Mouse (Mus musculus) frontal cortex, adult (tissue): ENCODE measurements at regions not wholly inside any gene's neighbourhood (a gene's known extent, or its start where the extent isn't known, plus 50 kb on each side); places are given as distances from the start of the nearest gene placed in this dataset.

Source experiments
- ATAC-seq: cut with Nextera tagmentation; 2 replicates; pipeline ENCODE4 v1.9.2; 2017; ENCODE audit warnings: mild to moderate bottlenecking, moderate library complexity, mixed read lengths; ENCODE audit not compliant: low TSS enrichment

DNA sequence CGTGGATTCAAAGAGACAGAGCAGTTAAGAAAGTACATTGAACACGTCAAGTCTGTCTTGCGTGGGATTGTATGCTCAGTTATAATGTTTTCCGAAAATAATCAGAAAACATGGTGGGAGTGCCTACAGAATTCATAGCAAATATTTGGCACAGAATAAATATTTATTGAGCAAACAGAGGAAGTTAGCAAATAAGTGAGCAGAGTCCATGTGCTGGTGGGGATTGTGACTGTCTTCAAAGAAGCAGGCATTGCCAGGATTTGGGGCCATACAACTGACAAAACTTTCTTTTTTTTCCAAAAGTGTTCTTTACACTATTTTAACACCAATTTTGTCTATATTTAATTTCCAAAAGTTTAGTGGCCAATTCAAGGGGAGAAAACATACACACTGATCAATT is 1729.8 kb downstream of the AI429214 start:
- no peak for ATAC-seq

DNA sequence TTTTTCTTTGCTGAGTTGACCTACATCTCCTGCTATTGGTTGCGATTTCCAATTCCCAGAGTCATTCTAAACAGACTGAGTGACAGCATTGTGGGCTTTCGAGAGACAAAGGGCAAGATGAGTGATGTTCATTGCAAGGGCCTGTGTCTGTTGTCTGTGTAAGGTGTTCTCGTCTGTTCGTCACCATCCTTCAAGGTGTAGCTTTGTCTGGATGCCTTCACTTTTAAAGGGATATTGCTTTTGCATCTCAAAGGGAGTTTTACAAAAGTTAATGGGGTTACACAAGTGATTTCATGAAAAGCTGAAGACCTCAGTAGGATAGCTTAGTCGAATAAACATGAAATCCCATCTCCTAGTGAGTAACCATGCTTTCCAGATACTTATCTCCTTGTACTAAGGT is 1731.9 kb downstream of the AI429214 start:
- no peak for ATAC-seq

DNA sequence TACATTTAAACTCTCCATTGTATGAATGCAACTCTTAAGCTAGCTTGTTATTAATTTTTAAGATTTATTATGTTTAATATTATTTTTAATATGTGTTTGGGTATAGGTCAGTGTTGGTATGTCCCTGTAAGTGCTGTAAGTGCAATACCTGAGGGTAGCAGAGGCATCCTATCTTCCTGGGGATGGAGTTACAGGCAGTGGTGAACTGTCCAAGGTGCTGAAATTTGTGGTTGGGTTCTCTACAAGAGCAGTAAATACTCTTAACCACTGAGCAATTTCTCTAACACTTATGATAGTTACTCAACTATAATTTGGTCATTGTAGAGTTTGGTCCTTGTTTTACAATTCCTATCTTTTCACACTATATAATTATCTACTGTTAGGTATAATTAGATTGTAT is 1753.7 kb downstream of the AI429214 start:
- ATAC-seq, result no peak

DNA sequence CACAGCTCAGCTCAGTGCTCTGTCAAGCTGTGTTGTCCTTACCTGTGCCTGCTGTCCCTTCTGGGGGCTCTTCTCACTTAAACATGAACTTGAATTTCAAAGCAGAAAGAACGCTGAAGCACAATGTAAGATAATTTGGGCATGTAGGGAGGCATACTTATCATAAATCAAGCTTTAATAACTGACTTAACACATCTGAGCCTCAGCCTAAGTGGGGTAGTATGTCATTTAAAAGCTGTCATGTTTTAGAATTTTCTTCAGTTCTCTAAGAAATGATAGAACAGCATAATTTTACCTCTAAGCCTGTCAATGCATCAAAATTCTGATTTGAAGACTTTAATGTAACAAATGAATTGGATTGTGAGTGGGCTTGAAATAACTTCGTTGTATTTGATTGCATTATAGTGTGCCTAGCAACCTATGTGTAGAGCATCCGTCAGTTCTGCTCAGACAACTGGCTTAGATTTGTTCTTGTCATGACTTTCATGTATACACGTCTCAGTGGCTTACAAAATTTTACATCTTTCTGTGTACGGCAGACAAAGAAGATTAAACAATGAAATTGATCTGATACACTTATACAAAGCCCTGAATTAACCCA is 1773.3 kb downstream of the AI429214 start:
- ATAC-seq, result no peak

DNA sequence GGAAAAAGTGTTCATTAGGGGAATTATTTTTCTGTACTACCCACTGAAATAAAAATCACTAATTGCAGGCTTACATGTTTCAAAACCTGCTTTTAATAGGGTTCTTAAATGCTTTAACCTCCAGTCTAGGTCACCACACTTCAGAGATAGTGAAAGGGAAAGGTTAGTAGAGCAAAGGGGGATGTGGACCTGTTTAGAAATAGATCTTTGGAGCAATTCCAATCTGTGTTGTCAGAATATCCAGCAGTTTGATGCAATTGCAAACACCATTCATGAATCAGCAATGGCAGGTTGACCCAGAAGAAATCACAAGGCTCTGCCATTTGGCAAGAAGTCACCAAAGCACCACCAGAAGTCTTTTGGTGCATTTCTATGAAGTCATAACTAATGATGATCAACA is 1819.1 kb downstream of the AI429214 start:
- no peak for ATAC-seq

DNA sequence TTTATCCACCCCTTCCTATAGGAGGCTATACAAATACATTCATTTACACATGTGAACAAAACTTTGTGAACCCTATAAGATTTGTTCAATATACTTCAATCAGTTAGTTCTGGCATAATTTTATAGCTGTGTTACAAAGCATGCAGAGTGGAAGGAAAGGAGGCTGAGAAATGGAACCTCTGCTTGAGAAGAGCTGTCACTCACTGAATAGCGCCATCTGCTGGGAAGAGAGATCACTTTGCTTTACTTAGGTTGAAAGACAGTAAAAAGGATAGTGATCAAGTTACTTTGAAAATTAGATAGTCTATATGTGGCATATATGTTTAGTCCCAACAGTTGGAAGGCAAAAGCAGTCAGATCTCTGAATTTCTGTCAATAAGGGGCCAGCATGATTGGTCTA is 1824.8 kb downstream of the AI429214 start:
- ATAC-seq, result peak; percentile 78

DNA sequence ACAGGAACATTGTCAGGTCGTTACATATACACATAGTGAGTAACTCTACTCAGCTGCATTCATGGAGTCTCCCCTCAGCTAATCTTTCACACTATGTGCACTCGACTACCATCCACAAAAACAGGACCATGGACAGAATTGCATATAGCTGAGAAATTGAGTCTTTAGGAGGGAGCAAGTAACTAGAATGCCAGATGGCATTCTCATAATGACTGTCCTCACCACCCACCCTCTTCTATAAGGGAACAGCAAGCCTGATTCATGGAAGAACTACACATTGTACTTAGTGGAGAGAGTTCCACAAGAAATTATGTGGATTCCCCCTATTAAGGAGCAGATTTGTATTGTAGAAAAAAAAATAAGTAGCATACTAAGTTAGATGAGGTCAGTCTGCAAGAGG is 1813.4 kb upstream of the Adam24 start:
- peak; percentile 95 for ATAC-seq

DNA sequence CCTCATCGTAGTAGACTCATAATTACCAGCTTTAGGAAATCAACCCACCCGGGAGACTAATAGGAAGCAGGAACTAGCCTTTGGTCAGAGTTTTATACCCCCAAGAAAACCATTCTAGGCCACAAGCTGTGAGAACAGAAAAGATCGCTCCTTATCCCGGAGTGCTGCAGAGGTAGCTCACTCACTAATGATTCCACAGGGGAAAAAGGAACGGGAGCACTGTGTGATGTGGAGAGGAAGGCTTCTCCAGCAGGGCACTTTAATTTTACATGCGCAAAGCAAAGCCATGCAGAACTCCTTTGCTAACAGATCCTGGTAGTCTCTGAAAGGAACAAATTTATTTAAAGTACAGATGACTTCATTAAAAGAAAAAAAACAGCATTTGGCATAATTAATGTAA is 1807.5 kb upstream of the Adam24 start:
- ATAC-seq, result no peak
